Mouse (Mus musculus) bone marrow macrophage, adult 2 months (primary cell): ENCODE measurements around the gene Lekr1.

Experiments
- CTCF ChIP-seq: IDR thresholded peaks from 2 replicates; pipeline ENCODE4 v1.5.1; 2012; ENCODE audit warnings: low read depth, mild to moderate bottlenecking, low read length, moderate library complexity
- POLR2A ChIP-seq: IDR thresholded peaks from 2 replicates; pipeline ENCODE4 v1.6.1; 2012; ENCODE audit warnings: mild to moderate bottlenecking, low read depth, low read length, borderline replicate concordance

DNA sequence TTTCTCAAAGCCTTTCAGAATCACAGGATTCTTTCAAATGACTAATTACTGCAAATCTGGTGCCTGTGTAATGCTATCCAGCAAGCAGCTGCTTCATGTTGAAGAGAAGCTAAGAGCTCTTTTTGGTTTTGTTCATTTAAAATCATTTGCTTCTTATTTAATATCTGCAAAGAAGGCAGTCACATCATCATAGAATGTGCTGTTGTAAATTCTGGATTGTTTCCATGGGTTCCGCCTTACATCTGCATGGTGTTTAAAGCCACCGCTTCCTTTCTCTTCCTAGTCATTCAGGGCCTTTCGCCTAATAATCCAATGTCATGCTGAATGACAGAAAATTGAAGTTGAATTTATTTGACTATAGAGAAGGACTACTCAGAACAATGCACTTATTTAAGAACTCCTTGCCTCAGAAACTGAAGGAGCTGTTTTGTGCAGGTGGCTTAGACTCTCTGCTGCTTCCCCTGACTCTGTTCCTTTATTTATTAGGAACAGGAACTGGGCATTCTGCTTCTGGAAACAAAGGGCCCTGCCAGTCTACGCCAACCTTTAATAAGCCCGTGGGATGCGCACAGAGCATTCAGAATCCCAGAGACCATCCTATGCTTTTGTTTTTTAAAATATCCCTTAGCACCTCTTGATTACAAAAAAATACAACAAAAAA lies 101.3 kb downstream of the Lekr1 start:
- no peak for TF ChIP-seq CTCF
- no peak for TF ChIP-seq POLR2A
